Mouse (Mus musculus): Measurements from ENCODE around the gene Aff3.

Aff3 gene

GRCm38 (mm10) chr1:38128919-38129436 lies 535.8 kb downstream of the Aff3 start:
- in situ Hi-C loops (cut with MboI; ENCODE audit: low sequenced_read_pairs), result no loop called here
